Mouse (Mus musculus) MEL-GATA-1-ER (cell line): ENCODE measurements around the gene Nup210l.
"Not testable (repeated sequence)": the region's sequence is repeated elsewhere in the genome, so short reads cannot be mapped to it uniquely, and the experiment has no call there.

ENCODE experiments used
- DNase-seq: peaks from one replicate; pipeline ENCODE4 v3.0.0-alpha.2; 2012; ENCODE audit warnings: low read depth; ENCODE audit errors: extremely low read depth

The Nup210l gene

GRCm38 (mm10) chr3:90222455-90222854, 118.5 kb downstream of the Nup210l start:
- no peak for DNase-seq

GRCm38 (mm10) chr3:90222941-90223340, 119.0 kb downstream of the Nup210l start:
- DNase-seq, result no peak

- no peak for DNase-seq
Measured at GRCm38 (mm10) chr3:90224331-90224730, 120.4 kb downstream of the Nup210l start.

GRCm38 (mm10) chr3:90231075-90231474, 127.1 kb downstream of the Nup210l start:
- no peak for DNase-seq

GRCm38 (mm10) chr3:90231507-90232333, 127.8 kb downstream of the Nup210l start, which contains the start of gene Jtb:
TSS of gene Jtb (plus strand) at chr3:90231597.
- DNase-seq, result peak; percentile 94

- no peak for DNase-seq
Measured at GRCm38 (mm10) chr3:90241251-90241650, 137.3 kb downstream of the Nup210l start.

GRCm38 (mm10) chr3:90241669-90242358, 137.9 kb downstream of the Nup210l start:
- DNase-seq, result no peak

- no peak for DNase-seq
Measured at GRCm38 (mm10) chr3:90242984-90243775, 139.2 kb downstream of the Nup210l start, which contains the start of gene Creb3l4. TSS of gene Creb3l4 (minus strand) at chr3:90243512.

- no peak for DNase-seq
Measured at GRCm38 (mm10) chr3:90245406-90245805, 141.5 kb downstream of the Nup210l start.

GRCm38 (mm10) chr3:90247630-90247959, 143.7 kb downstream of the Nup210l start:
- DNase-seq, result no peak

- DNase-seq, result peak; percentile 92
Measured at GRCm38 (mm10) chr3:90247960-90248745, 144.2 kb downstream of the Nup210l start, which contains the start of gene Slc39a1. TSS of gene Slc39a1 (plus strand) at chr3:90248172.

GRCm38 (mm10) chr3:90248746-90249100, 144.8 kb downstream of the Nup210l start:
- DNase-seq, result no peak

GRCm38 (mm10) chr3:90250791-90251190, 146.9 kb downstream of the Nup210l start:
- DNase-seq, result no peak

GRCm38 (mm10) chr3:90251731-90252226, 147.8 kb downstream of the Nup210l start:
- not testable (repeated sequence) for DNase-seq

- DNase-seq, result not testable (repeated sequence)
Measured at GRCm38 (mm10) chr3:90252659-90253058, 148.7 kb downstream of the Nup210l start.

GRCm38 (mm10) chr3:90253174-90253573, 149.2 kb downstream of the Nup210l start:
- not testable (repeated sequence) for DNase-seq

- peak; percentile 96 for DNase-seq
Measured at GRCm38 (mm10) chr3:90253653-90254418, 149.9 kb downstream of the Nup210l start, which contains the start of gene Crtc2. TSS of gene Crtc2 (plus strand) at chr3:90254163.

GRCm38 (mm10) chr3:90254419-90255193, 150.7 kb downstream of the Nup210l start:
- peak; percentile 56 for DNase-seq

GRCm38 (mm10) chr3:90255194-90255565, 151.2 kb downstream of the Nup210l start:
- DNase-seq, result no peak
